Mouse (Mus musculus) hematopoietic multipotent progenitor cell, adult 10-12 weeks (in vitro differentiated cells): ENCODE data around the gene Gm18336. TPM values are rescaled to one million over a fixed set of nuclear protein-coding genes. Genes with fewer than 3 reads are reported as not detected.

Experiments
- polyA plus RNA-seq: library from polyadenylated mRNA; stranded (reverse); fragments of >175 nt; gene quantifications from 2 replicates; pipeline ENCODE4 v1.2.3, GENCODE M21; 2012; ENCODE audit warnings: low replicate concordance

The Gm18336 gene
- polyA plus RNA-seq, result not detected in 2 replicates

GRCm38 (mm10) chrX:73398636-73399035 lies at the start of gene Gm18336:
Gene Gm18336, minus strand, starts transcription at chrX:73398736.

GRCm38 (mm10) chrX:73435252-73435651 lies 36.7 kb upstream of the Gm18336 start, which contains the start of gene Trex2:
Gene Trex2, minus strand, starts transcription at chrX:73435344.

GRCm38 (mm10) chrX:73410880-73411517 lies 12.5 kb upstream of the Gm18336 start, which contains the start of gene Zfp92:
Gene Zfp92, plus strand, starts transcription at chrX:73411096.

Other genes with a start within 250 kb of the Gm18336 start
- gene Xlr5b, start 249.9 kb downstream of the Gm18336 start, polyA plus RNA-seq, result not detected in 2 replicates
- not detected in 2 replicates for gene DXBay18, start 249.3 kb downstream of the Gm18336 start, polyA plus RNA-seq
- gene Spin2d, start 221.7 kb downstream of the Gm18336 start, polyA plus RNA-seq, result not detected in 2 replicates
- gene Xlr3b, start 206.5 kb downstream of the Gm18336 start, polyA plus RNA-seq, result not detected in 2 replicates
- gene Xlr4b, start 184.4 kb downstream of the Gm18336 start, polyA plus RNA-seq, result 2.9 and 7.0 TPM in 2 replicates
- gene F8a, start 170.4 kb downstream of the Gm18336 start, polyA plus RNA-seq, result 20.1 and 52.4 TPM in 2 replicates
- 0.91 and 2.7 TPM in 2 replicates for gene Xlr4c, start 155.6 kb downstream of the Gm18336 start, polyA plus RNA-seq
- gene Xlr3c, start 133.3 kb downstream of the Gm18336 start, polyA plus RNA-seq, result not detected in 2 replicates
- gene Xlr5a, start 105.8 kb downstream of the Gm18336 start, polyA plus RNA-seq, result not detected in 2 replicates
- not detected in 2 replicates for gene Xlr5c, start 105.8 kb downstream of the Gm18336 start, polyA plus RNA-seq
- not detected in 2 replicates for gene Gm45015, start 61.9 kb downstream of the Gm18336 start, polyA plus RNA-seq
- 5.2 and 6.1 TPM in 2 replicates for gene Zfp275, start 56.1 kb downstream of the Gm18336 start, polyA plus RNA-seq
- gene Zfp92, start 12.4 kb upstream of the Gm18336 start, polyA plus RNA-seq, result 0.02 TPM in 1 of 2 replicates, not detected in the other
- not detected in 2 replicates for gene Trex2, start 36.6 kb upstream of the Gm18336 start, polyA plus RNA-seq
- 1.4 and 2.4 TPM in 2 replicates for gene Haus7, start 60.3 kb upstream of the Gm18336 start, polyA plus RNA-seq
- 0.34 and 5.0 TPM in 2 replicates for gene Bgn, start 84.9 kb upstream of the Gm18336 start, polyA plus RNA-seq
- not detected in 2 replicates for gene Atp2b3, start 104.3 kb upstream of the Gm18336 start, polyA plus RNA-seq
- 1.3 and 3.3 TPM in 2 replicates for gene Dusp9, start 240.7 kb upstream of the Gm18336 start, polyA plus RNA-seq